In genomic region chr11:95000548-95000947, GRCm38 (mm10) we compare ENCODE assay signal across 7 mouse cellular contexts. TPM values are rescaled to one million over a fixed set of nuclear protein-coding genes. Genes with fewer than 3 reads are reported as not detected.
DNase-seq lines count a peak whose midpoint lies in the region; ATAC-seq and TF ChIP-seq lines count a peak whose summit lies in the region.

No protein-coding gene starts in this region.

- H3K9me3 ChIP-seq in G1E (replicated peaks), result no peaks in the 10 kb centered on the region
- no peaks in the 10 kb centered on the region for H3K9me3 ChIP-seq in forebrain, postnatal 0 days (ENCODE audit: low read length)
- H3K9me3 ChIP-seq in lung, postnatal 0 days (ENCODE audit: low read length), result no peaks in the 10 kb centered on the region
- no peaks in the 10 kb centered on the region for H3K9me3 ChIP-seq in stomach, embryonic 15.5 days

- no peak for TF ChIP-seq CTCF in G1E (IDR thresholded peaks at IDR 0.05; ENCODE audit: low read depth, low read length)
- TF ChIP-seq CTCF in forebrain, postnatal 0 days (IDR thresholded peaks at IDR 0.05; ENCODE audit: low read depth), result no peak
- TF ChIP-seq CTCF in lung, postnatal 0 days (IDR thresholded peaks at IDR 0.05), result no peak

- peak overlapping the region; percentile 60; the same call in 1 of the 2 replicates for H3K4me3 ChIP-seq in G1E (ENCODE audit: low read depth, low read length)
- no peak overlapping the region for H3K4me3 ChIP-seq in forebrain, postnatal 0 days (ENCODE audit: low read depth, low read length)
- no peak overlapping the region for H3K4me3 ChIP-seq in lung, postnatal 0 days (ENCODE audit: low read depth, low read length)
- H3K4me3 ChIP-seq in stomach, embryonic 15.5 days (replicated peaks), result no peak overlapping the region

- peak; percentile 50 for DNase-seq in G1E (ENCODE audit: low spot score)
- DNase-seq in adrenal gland, postnatal 10 days, result peak; percentile 50
- no peak for DNase-seq in forebrain, postnatal 0 days
- peak; percentile 66 for DNase-seq in kidney, adult 9 months
- DNase-seq in lung, postnatal 0 days (ENCODE audit: low spot score), result peak; percentile 46
- DNase-seq in right cerebral cortex, adult 18-20 months, result no peak

- H3K9ac ChIP-seq in forebrain, postnatal 0 days, result peak overlapping the region; percentile 3; the same call in 1 of the 2 replicates
- H3K9ac ChIP-seq in lung, postnatal 0 days (replicated peaks; ENCODE audit: low read depth), result no peak overlapping the region
- no peak overlapping the region for H3K9ac ChIP-seq in stomach, embryonic 15.5 days

- peaks cover 99% of the 10 kb centered on the region for H3K4me1 ChIP-seq in G1E (ENCODE audit: insufficient read depth, low read depth, low read length)
- H3K4me1 ChIP-seq in forebrain, postnatal 0 days (ENCODE audit: insufficient read depth), result peaks cover 1% of the 10 kb centered on the region
- H3K4me1 ChIP-seq in lung, postnatal 0 days (ENCODE audit: insufficient read depth, low read depth, low read length), result peaks cover 5% of the 10 kb centered on the region; the same call in 1 of the 2 replicates
- H3K4me1 ChIP-seq in stomach, embryonic 15.5 days, result peaks cover 33% of the 10 kb centered on the region

- peak; percentile 11; the same call in 1 of the 2 replicates for ATAC-seq in G1E (ENCODE audit: extremely low read depth, insufficient number of reproducible peaks, low FRiP score, poor library complexity, severe bottlenecking)
- ATAC-seq in forebrain, postnatal 0 days, result no peak
- peak; percentile 62 for ATAC-seq in lung, postnatal 0 days
- ATAC-seq in stomach, embryonic 15.5 days (ENCODE audit: insufficient read depth, low FRiP score, low read depth), result no peak

- H3K27ac ChIP-seq in forebrain, postnatal 0 days (ENCODE audit: low read depth, low read length), result peak overlapping the region; percentile 66
- H3K27ac ChIP-seq in lung, postnatal 0 days (ENCODE audit: low read length), result peak overlapping the region; percentile 47
- H3K27ac ChIP-seq in stomach, embryonic 15.5 days, result peak overlapping the region; percentile 67

- WGBS in forebrain, postnatal 0 days, result 48% methylated on average over 4 of the region's 4 CpGs
- WGBS in lung, postnatal 0 days, result 25% methylated on average over 4 of the region's 4 CpGs
- WGBS in stomach, embryonic 15.5 days, result 33% methylated on average over 4 of the region's 4 CpGs

- TF ChIP-seq EP300 in lung, postnatal 0 days (IDR thresholded peaks at IDR 0.05), result peak; percentile 67; the same call in 1 of the 2 replicates

- H3K27me3 ChIP-seq in G1E (ENCODE audit: insufficient read depth, low read length), result no peaks in the 10 kb centered on the region
- no peaks in the 10 kb centered on the region for H3K27me3 ChIP-seq in forebrain, postnatal 0 days (ENCODE audit: insufficient read depth, low read length)
- H3K27me3 ChIP-seq in lung, postnatal 0 days (replicated peaks; ENCODE audit: insufficient read depth, low read length), result no peaks in the 10 kb centered on the region
- no peaks in the 10 kb centered on the region for H3K27me3 ChIP-seq in stomach, embryonic 15.5 days (replicated peaks)

- no peak overlapping the region for H3K4me2 ChIP-seq in forebrain, postnatal 0 days (ENCODE audit: low read depth)
- H3K4me2 ChIP-seq in lung, postnatal 0 days (replicated peaks; ENCODE audit: low read depth, low read length), result no peak overlapping the region; the same call in 1 of the 2 replicates
- H3K4me2 ChIP-seq in stomach, embryonic 15.5 days, result no peak overlapping the region

- peaks cover 100% of the 10 kb centered on the region for H3K36me3 ChIP-seq in G1E (replicated peaks)
- H3K36me3 ChIP-seq in forebrain, postnatal 0 days (ENCODE audit: insufficient read depth), result peaks cover 81% of the 10 kb centered on the region
- H3K36me3 ChIP-seq in lung, postnatal 0 days (ENCODE audit: insufficient read depth, low read length), result peaks cover 49% of the 10 kb centered on the region; the same call in 1 of the 2 replicates
- peaks cover 64% of the 10 kb centered on the region for H3K36me3 ChIP-seq in stomach, embryonic 15.5 days

RNA-seq across cellular contexts. Expression of gene Samd14, which starts 9.1 kb away (rescaled TPM):
- total RNA-seq in G1E (2014; fragmentation: Nextera tagmentation) (71.8 and 84.9 TPM in 2 replicates), G1E (2017) (26.1 and 30.0 TPM in 2 replicates)
- 356 and 518 TPM in 2 replicates for polyA plus RNA-seq in G1E (2012)
- 10 to 100 TPM in 1 of 2 experiments, 1 to 10 TPM in 1; 7.3 to 11.0 TPM for total RNA-seq in adrenal gland, postnatal 10 days (2021)
- 145 and 150 TPM in 2 replicates for total RNA-seq in forebrain, postnatal 0 days (2014; rRNA removed)
- polyA plus RNA-seq in forebrain, postnatal 0 days (2015; fragmentation: Nextera tagmentation; extraction: Ambion mirVana), result 113 and 130 TPM in 2 replicates
- polyA plus RNA-seq in lung, postnatal 0 days (2015; fragmentation: Nextera tagmentation; extraction: Ambion mirVana), result 5.4 and 5.8 TPM in 2 replicates
- 19.8 and 21.1 TPM in 2 replicates for polyA plus RNA-seq in stomach, embryonic 15.5 days (2015; fragmentation: Nextera tagmentation; extraction: Ambion mirVana)

RNA-seq across cellular contexts. Expression of gene Ppp1r9b, which starts 9.7 kb away (rescaled TPM):
- 87.8 and 117 TPM in 2 replicates for total RNA-seq in G1E (2014; fragmentation: Nextera tagmentation)
- 68.2 and 83.2 TPM in 2 replicates for total RNA-seq in G1E (2017)
- 207 and 233 TPM in 2 replicates for polyA plus RNA-seq in G1E (2012)
- 10 to 100 TPM; 83.3 to 96.2 TPM for total RNA-seq in adrenal gland, postnatal 10 days (2021)
- total RNA-seq in forebrain, postnatal 0 days (2014; rRNA removed), result 184 and 202 TPM in 2 replicates
- 22.3 and 24.9 TPM in 2 replicates for polyA plus RNA-seq in forebrain, postnatal 0 days (2015; fragmentation: Nextera tagmentation; extraction: Ambion mirVana)
- polyA plus RNA-seq in lung, postnatal 0 days (2015; fragmentation: Nextera tagmentation; extraction: Ambion mirVana), result 9.8 and 11.5 TPM in 2 replicates
- 10.3 TPM in 2 replicates for polyA plus RNA-seq in stomach, embryonic 15.5 days (2015; fragmentation: Nextera tagmentation; extraction: Ambion mirVana)

RNA-seq across cellular contexts. Expression of gene Sgca, which starts 24.4 kb away (rescaled TPM):
- not detected in 2 replicates for total RNA-seq in G1E (2014; fragmentation: Nextera tagmentation)
- 0.06 and 0.87 TPM in 2 replicates for total RNA-seq in G1E (2017)
- polyA plus RNA-seq in G1E (2012), result not detected in 2 replicates
- total RNA-seq in adrenal gland, postnatal 10 days (2021), result 10 to 100 TPM in 1 of 2 experiments, 1 to 10 TPM in 1; 4.5 to 16.8 TPM
- 0.15 TPM in 1 of 2 replicates, not detected in the other for total RNA-seq in forebrain, postnatal 0 days (2014; rRNA removed)
- polyA plus RNA-seq in forebrain, postnatal 0 days (2015; fragmentation: Nextera tagmentation; extraction: Ambion mirVana), result 0.09 and 0.13 TPM in 2 replicates
- polyA plus RNA-seq in lung, postnatal 0 days (2015; fragmentation: Nextera tagmentation; extraction: Ambion mirVana), result 0.33 and 0.55 TPM in 2 replicates
- 0.17 and 0.27 TPM in 2 replicates for polyA plus RNA-seq in stomach, embryonic 15.5 days (2015; fragmentation: Nextera tagmentation; extraction: Ambion mirVana)

RNA-seq across cellular contexts. Expression of gene Hils1, which starts 33.2 kb away (rescaled TPM):
- total RNA-seq in G1E (2014; fragmentation: Nextera tagmentation) (not detected in 2 replicates), G1E (2017) (not detected in 2 replicates)
- not detected in 2 replicates for polyA plus RNA-seq in G1E (2012)
- total RNA-seq in adrenal gland, postnatal 10 days (2021), result not detected
- total RNA-seq in forebrain, postnatal 0 days (2014; rRNA removed), result not detected in 2 replicates
- polyA plus RNA-seq in forebrain, postnatal 0 days (2015; fragmentation: Nextera tagmentation; extraction: Ambion mirVana), result not detected in 2 replicates
- not detected in 2 replicates for polyA plus RNA-seq in lung, postnatal 0 days (2015; fragmentation: Nextera tagmentation; extraction: Ambion mirVana)
- polyA plus RNA-seq in stomach, embryonic 15.5 days (2015; fragmentation: Nextera tagmentation; extraction: Ambion mirVana), result not detected in 2 replicates

RNA-seq across cellular contexts. Expression of gene Pdk2, which starts 40.6 kb away (rescaled TPM):
- 40.3 and 46.1 TPM in 2 replicates for total RNA-seq in G1E (2014; fragmentation: Nextera tagmentation)
- total RNA-seq in G1E (2017), result 3.7 and 3.9 TPM in 2 replicates
- 33.7 and 37.8 TPM in 2 replicates for polyA plus RNA-seq in G1E (2012)
- 100 to 1,000 TPM; 144 to 199 TPM for total RNA-seq in adrenal gland, postnatal 10 days (2021)
- 6.9 and 10.2 TPM in 2 replicates for total RNA-seq in forebrain, postnatal 0 days (2014; rRNA removed)
- polyA plus RNA-seq in forebrain, postnatal 0 days (2015; fragmentation: Nextera tagmentation; extraction: Ambion mirVana), result 31.9 and 38.1 TPM in 2 replicates
- 39.3 and 51.1 TPM in 2 replicates for polyA plus RNA-seq in lung, postnatal 0 days (2015; fragmentation: Nextera tagmentation; extraction: Ambion mirVana)
- polyA plus RNA-seq in stomach, embryonic 15.5 days (2015; fragmentation: Nextera tagmentation; extraction: Ambion mirVana), result 30.2 and 35.1 TPM in 2 replicates

Comparison
In these comparisons a context has a peak if more than half of its experiments do, and no peak if none do; other contexts are left out.
1. ATAC-seq: peak in G1E (single experiment) and lung, postnatal 0 days (single experiment); none in forebrain, postnatal 0 days (single experiment) and stomach, embryonic 15.5 days (single experiment).
2. DNase-seq: peak in G1E (single experiment), adrenal gland, postnatal 10 days (single experiment), kidney, adult 9 months (single experiment) and lung, postnatal 0 days (single experiment); none in forebrain, postnatal 0 days (single experiment) and right cerebral cortex, adult 18-20 months (single experiment).
3. Peak in every context shown above with its lines, with median percentiles within 50 percentile points of each other: H3K27ac ChIP-seq.